Mouse (Mus musculus): ENCODE data around the gene Ubtd2. TPM values are rescaled to one million over a fixed set of nuclear protein-coding genes. Genes with fewer than 3 reads are reported as not detected.

The Ubtd2 gene
- polyA plus RNA-seq, 1 experiment from 2014 or later = 23.3 TPM

- Histone ChIP-seq H3K4me3 (no peak overlapping the region), H3K4me2 (no peak overlapping the region), H3K9ac (no peak overlapping the region), H3K27me3 (no peaks in the 10 kb centered on the region), H3K27ac (no peak overlapping the region), H3K36me3 (no peaks in the 10 kb centered on the region), H3K4me1 (replicated peaks) (peaks cover 59% of the 10 kb centered on the region), H3K9me3 (replicated peaks) (no peaks in the 10 kb centered on the region)
- no peak for ATAC-seq (replicated peaks; ENCODE audit: insufficient number of reproducible peaks, insufficient read depth, low FRiP score, low read depth)
- 74% methylated on average over 6 of the region's 6 CpGs for WGBS
These were observed 94.1 kb downstream of the Ubtd2 start for GRCm38 (mm10) chr11:32549236-32549635.

GRCm38 (mm10) chr11:32550102-32550501, 94.9 kb downstream of the Ubtd2 start:
- H3K4me1 ChIP-seq (replicated peaks) = peaks cover 66% of the 10 kb centered on the region
- no peak for ATAC-seq (replicated peaks; ENCODE audit: insufficient number of reproducible peaks, insufficient read depth, low FRiP score, low read depth)
- 72% methylated on average over 4 of the region's 4 CpGs for WGBS

GRCm38 (mm10) chr11:32551056-32551455, 95.9 kb downstream of the Ubtd2 start:
- no peak overlapping the region for H3K4me2 ChIP-seq
- no peak overlapping the region for H3K27ac ChIP-seq
- H3K9me3 ChIP-seq (replicated peaks) = no peaks in the 10 kb centered on the region
- no peak overlapping the region for H3K9ac ChIP-seq
- no peaks in the 10 kb centered on the region for H3K36me3 ChIP-seq
- H3K4me3 ChIP-seq = no peak overlapping the region
- peaks cover 70% of the 10 kb centered on the region for H3K4me1 ChIP-seq (replicated peaks)
- no peaks in the 10 kb centered on the region for H3K27me3 ChIP-seq
- ATAC-seq (replicated peaks; ENCODE audit: insufficient number of reproducible peaks, insufficient read depth, low FRiP score, low read depth) = no peak
- WGBS = 92% methylated on average over 4 of the region's 4 CpGs

More at GRCm38 (mm10) chr11:32550102-32550501, 94.9 kb downstream of the Ubtd2 start:
- Histone ChIP-seq H3K27me3 (no peaks in the 10 kb centered on the region), H3K4me2 (no peak overlapping the region), H3K9ac (no peak overlapping the region), H3K36me3 (no peaks in the 10 kb centered on the region), H3K4me3 (no peak overlapping the region), H3K9me3 (replicated peaks) (no peaks in the 10 kb centered on the region), H3K27ac (no peak overlapping the region)

- Histone ChIP-seq H3K27ac (no peak overlapping the region), H3K4me3 (no peak overlapping the region), H3K9ac (no peak overlapping the region), H3K27me3 (no peaks in the 10 kb centered on the region), H3K9me3 (replicated peaks) (no peaks in the 10 kb centered on the region), H3K4me2 (no peak overlapping the region), H3K4me1 (replicated peaks) (peaks cover 63% of the 10 kb centered on the region), H3K36me3 (no peaks in the 10 kb centered on the region)
- 67% methylated on average over 12 of the region's 12 CpGs for WGBS
- no peak for ATAC-seq (replicated peaks; ENCODE audit: insufficient number of reproducible peaks, insufficient read depth, low FRiP score, low read depth)
These were observed 96.6 kb downstream of the Ubtd2 start for GRCm38 (mm10) chr11:32551579-32552297.

GRCm38 (mm10) chr11:32552401-32553090, 97.4 kb downstream of the Ubtd2 start:
- WGBS = 58% methylated on average over 13 of the region's 13 CpGs

GRCm38 (mm10) chr11:32553311-32554140, 98.4 kb downstream of the Ubtd2 start:
- WGBS = 37% methylated on average over 14 of the region's 14 CpGs
- Histone ChIP-seq H3K27ac (peak overlapping the region; percentile 46), H3K9me3 (replicated peaks) (no peaks in the 10 kb centered on the region), H3K4me1 (replicated peaks) (peaks cover 52% of the 10 kb centered on the region), H3K4me2 (peak overlapping the region; percentile 18), H3K36me3 (no peaks in the 10 kb centered on the region), H3K9ac (peak overlapping the region; percentile 24; the same call in 1 of the 2 replicates), H3K27me3 (no peaks in the 10 kb centered on the region), H3K4me3 (no peak overlapping the region)
- ATAC-seq (replicated peaks; ENCODE audit: insufficient number of reproducible peaks, insufficient read depth, low FRiP score, low read depth) = no peak

More at GRCm38 (mm10) chr11:32552401-32553090, 97.4 kb downstream of the Ubtd2 start:
- H3K9me3 ChIP-seq (replicated peaks) = no peaks in the 10 kb centered on the region
- H3K36me3 ChIP-seq = no peaks in the 10 kb centered on the region
- ATAC-seq (replicated peaks; ENCODE audit: insufficient number of reproducible peaks, insufficient read depth, low FRiP score, low read depth) = peak; percentile 47; the same call in 1 of the 2 replicates
- H3K4me2 ChIP-seq = peak overlapping the region; percentile 18; the same call in 1 of the 2 replicates
- peak overlapping the region; percentile 24; the same call in 1 of the 2 replicates for H3K9ac ChIP-seq
- H3K27me3 ChIP-seq = no peaks in the 10 kb centered on the region
- H3K27ac ChIP-seq = peak overlapping the region; percentile 46
- no peak overlapping the region for H3K4me3 ChIP-seq
- peaks cover 61% of the 10 kb centered on the region for H3K4me1 ChIP-seq (replicated peaks)

GRCm38 (mm10) chr11:32554141-32555091, 99.2 kb downstream of the Ubtd2 start:
- no peaks in the 10 kb centered on the region for H3K27me3 ChIP-seq
- 59% methylated on average over 14 of the region's 14 CpGs for WGBS
- ATAC-seq (replicated peaks; ENCODE audit: insufficient number of reproducible peaks, insufficient read depth, low FRiP score, low read depth) = no peak

GRCm38 (mm10) chr11:32555103-32555689, 100.0 kb downstream of the Ubtd2 start:
- Histone ChIP-seq H3K9me3 (replicated peaks) (no peaks in the 10 kb centered on the region), H3K27me3 (no peaks in the 10 kb centered on the region), H3K9ac (no peak overlapping the region), H3K27ac (no peak overlapping the region), H3K36me3 (no peaks in the 10 kb centered on the region), H3K4me2 (no peak overlapping the region), H3K4me3 (no peak overlapping the region), H3K4me1 (replicated peaks) (peaks cover 49% of the 10 kb centered on the region)
- no peak for ATAC-seq (replicated peaks; ENCODE audit: insufficient number of reproducible peaks, insufficient read depth, low FRiP score, low read depth)
- 78% methylated on average over 12 of the region's 12 CpGs for WGBS

More at GRCm38 (mm10) chr11:32554141-32555091, 99.2 kb downstream of the Ubtd2 start:
- no peaks in the 10 kb centered on the region for H3K36me3 ChIP-seq
- H3K4me2 ChIP-seq = no peak overlapping the region
- no peak overlapping the region for H3K9ac ChIP-seq
- peaks cover 51% of the 10 kb centered on the region for H3K4me1 ChIP-seq (replicated peaks)
- H3K27ac ChIP-seq = 0 out of 2 replicates have a peak overlapping the region, but pooled peaks have one; percentile 19
- H3K9me3 ChIP-seq (replicated peaks) = no peaks in the 10 kb centered on the region
- no peak overlapping the region for H3K4me3 ChIP-seq

GRCm38 (mm10) chr11:32556333-32556990, 101.3 kb downstream of the Ubtd2 start:
- no peak for ATAC-seq (replicated peaks; ENCODE audit: insufficient number of reproducible peaks, insufficient read depth, low FRiP score, low read depth)
- Histone ChIP-seq H3K4me1 (replicated peaks) (peaks cover 41% of the 10 kb centered on the region), H3K36me3 (no peaks in the 10 kb centered on the region), H3K9me3 (replicated peaks) (no peaks in the 10 kb centered on the region), H3K9ac (no peak overlapping the region), H3K4me2 (no peak overlapping the region), H3K27ac (no peak overlapping the region), H3K4me3 (no peak overlapping the region), H3K27me3 (no peaks in the 10 kb centered on the region)
- WGBS = 78% methylated on average over 10 of the region's 10 CpGs

- ATAC-seq (replicated peaks; ENCODE audit: insufficient number of reproducible peaks, insufficient read depth, low FRiP score, low read depth) = no peak
- Histone ChIP-seq H3K9ac (no peak overlapping the region), H3K36me3 (no peaks in the 10 kb centered on the region), H3K27ac (no peak overlapping the region), H3K27me3 (no peaks in the 10 kb centered on the region), H3K4me2 (no peak overlapping the region), H3K4me1 (replicated peaks) (peaks cover 38% of the 10 kb centered on the region), H3K4me3 (no peak overlapping the region), H3K9me3 (replicated peaks) (no peaks in the 10 kb centered on the region)
- 89% methylated on average over 4 of the region's 4 CpGs for WGBS
These were observed 102.9 kb downstream of the Ubtd2 start for GRCm38 (mm10) chr11:32558026-32558425.

Measured in heart, embryonic 15.5 days (tissue).